Mouse (Mus musculus) hindbrain, embryonic 13.5 days (tissue): Measurements from ENCODE around the gene Pla2g3. TPM values are rescaled to one million over a fixed set of nuclear protein-coding genes. Genes with fewer than 3 reads are reported as not detected.

Experiments used
- ATAC-seq: fragments of 200-750 bp; cut with Nextera tagmentation; 2 replicates; pipeline ENCODE4 v1.8.0; 2017; ENCODE audit warnings: moderate TSS enrichment; ENCODE audit not compliant: low FRiP score
- H3K27ac ChIP-seq: fragments of 300-500 bp; sonication (generic); 2 replicates; pipeline ENCODE4 v1.5.1; 2015; ENCODE audit warnings: inconsistent platforms, mild to moderate bottlenecking, moderate library complexity
- H3K27me3 ChIP-seq: fragments of 300-500 bp; sonication (generic); 2 replicates; pipeline ENCODE4 v1.6.1; 2015; ENCODE audit warnings: mild to moderate bottlenecking, inconsistent platforms
- H3K36me3 ChIP-seq: fragments of 300-500 bp; sonication (generic); 2 replicates; pipeline ENCODE4 v1.6.1; 2015; ENCODE audit warnings: mild to moderate bottlenecking, inconsistent platforms
- H3K4me1 ChIP-seq: fragments of 300-500 bp; sonication (generic); replicated peaks from 2 replicates; pipeline ENCODE4 v1.6.1; 2015; ENCODE audit warnings: inconsistent platforms
- H3K4me2 ChIP-seq: fragments of 300-500 bp; sonication (generic); 2 replicates; pipeline ENCODE4 v1.6.1; 2015; ENCODE audit warnings: inconsistent platforms, mild to moderate bottlenecking, moderate library complexity
- H3K4me3 ChIP-seq: fragments of 300-500 bp; sonication (generic); 2 replicates; pipeline ENCODE4 v1.5.1; 2015; ENCODE audit warnings: mild to moderate bottlenecking, inconsistent platforms
- H3K9ac ChIP-seq: fragments of 300-500 bp; sonication (generic); 2 replicates; pipeline ENCODE4 v1.6.1; 2015; ENCODE audit warnings: mild to moderate bottlenecking, inconsistent platforms
- H3K9me3 ChIP-seq: fragments of 300-500 bp; sonication (generic); 2 replicates; pipeline ENCODE4 v1.6.1; 2016; ENCODE audit warnings: inconsistent platforms
- WGBS: fragments of 180-500 bp; shearing (Covaris S2); methylation state at CpG from one replicate; pipeline ENCODE4 v1.1.7; 2015; 5-methylcytosine and 5-hydroxymethylcytosine counted together
- polyA plus RNA-seq: library from polyadenylated mRNA; unstranded; fragments of >200 nt; fragmentation: Nextera tagmentation; extraction: Ambion mirVana; gene quantifications from 2 replicates; pipeline ENCODE4 v1.2.1, GENCODE M21; 2015

Pla2g3 gene
- polyA plus RNA-seq, 1 experiment from 2014 or later = 0.62 TPM

DNA sequence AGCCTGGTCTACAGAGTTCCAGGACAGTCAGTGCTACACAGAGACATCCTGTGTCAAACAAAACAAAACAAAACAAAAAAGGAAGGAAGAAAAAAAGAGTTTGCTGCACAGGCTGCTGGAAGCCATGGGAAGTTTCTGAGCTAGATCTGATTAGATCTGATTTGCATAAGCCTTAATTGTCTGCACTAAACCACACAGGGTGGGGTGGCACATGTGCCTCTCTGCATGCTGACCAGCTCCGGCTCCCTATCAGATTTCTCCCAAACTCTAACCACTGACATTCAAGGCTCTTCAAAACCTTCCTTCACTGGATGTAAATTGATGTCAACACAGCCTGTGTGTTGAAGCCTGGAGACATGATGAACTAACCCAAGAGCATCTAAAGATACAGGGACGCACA is 59.0 kb downstream of the Pla2g3 start:
- H3K36me3 ChIP-seq = no peaks in the 10 kb centered on the region
- no peak overlapping the region for H3K4me3 ChIP-seq
- H3K27me3 ChIP-seq = no peaks in the 10 kb centered on the region
- H3K9me3 ChIP-seq = no peaks in the 10 kb centered on the region
- WGBS = 85% methylated on average over 2 of the region's 2 CpGs
- H3K4me2 ChIP-seq = no peak overlapping the region
- no peak for ATAC-seq
- H3K4me1 ChIP-seq = peaks cover 7% of the 10 kb centered on the region; the same call in 1 of the 2 replicates
- no peak overlapping the region for H3K9ac ChIP-seq
- no peak overlapping the region for H3K27ac ChIP-seq

GRCm38 (mm10) chr11:3547969-3548368 is 59.9 kb downstream of the Pla2g3 start:
- no peak overlapping the region for H3K4me3 ChIP-seq
- H3K9ac ChIP-seq = no peak overlapping the region
- WGBS = 40% methylated on average over 6 of the region's 6 CpGs
- H3K9me3 ChIP-seq = no peaks in the 10 kb centered on the region
- H3K27me3 ChIP-seq = no peaks in the 10 kb centered on the region
- peaks cover 7% of the 10 kb centered on the region; the same call in 1 of the 2 replicates for H3K4me1 ChIP-seq
- no peak overlapping the region for H3K27ac ChIP-seq
- H3K4me2 ChIP-seq = no peak overlapping the region
- no peaks in the 10 kb centered on the region for H3K36me3 ChIP-seq
- no peak for ATAC-seq

GRCm38 (mm10) chr11:3548564-3549295 is 60.6 kb downstream of the Pla2g3 start:
- H3K36me3 ChIP-seq = no peaks in the 10 kb centered on the region
- H3K27me3 ChIP-seq = no peaks in the 10 kb centered on the region
- H3K4me3 ChIP-seq = no peak overlapping the region
- H3K4me2 ChIP-seq = no peak overlapping the region
- no peak overlapping the region for H3K9ac ChIP-seq
- no peak for ATAC-seq
- no peak overlapping the region for H3K27ac ChIP-seq
- WGBS = 69% methylated on average over 3 of the region's 3 CpGs
- H3K4me1 ChIP-seq = peaks cover 7% of the 10 kb centered on the region; the same call in 1 of the 2 replicates
- no peaks in the 10 kb centered on the region for H3K9me3 ChIP-seq

Other genes with a start within 250 kb of the Pla2g3 start
- 235 and 243 TPM in 2 replicates for gene Drg1, start 221.9 kb upstream of the Pla2g3 start, polyA plus RNA-seq
- 69.6 TPM in 2 replicates for gene Patz1, start 199.4 kb upstream of the Pla2g3 start, polyA plus RNA-seq
- 25.4 and 25.5 TPM in 2 replicates for gene Pik3ip1, start 157.9 kb upstream of the Pla2g3 start, polyA plus RNA-seq
- gene Limk2, start 79.1 kb upstream of the Pla2g3 start, polyA plus RNA-seq = 138 and 150 TPM in 2 replicates
- 42.9 and 43.7 TPM in 2 replicates for gene Rnf185, start 35.9 kb upstream of the Pla2g3 start, polyA plus RNA-seq
- gene Inpp5j, start 16.5 kb downstream of the Pla2g3 start, polyA plus RNA-seq = 3.3 and 4.1 TPM in 2 replicates
- 55.8 and 58.4 TPM in 2 replicates for gene Selenom, start 26.4 kb downstream of the Pla2g3 start, polyA plus RNA-seq
- 16.7 and 17.7 TPM in 2 replicates for gene Smtn, start 52.3 kb downstream of the Pla2g3 start, polyA plus RNA-seq
- 38.7 and 39.3 TPM in 2 replicates for gene Morc2a, start 160.9 kb downstream of the Pla2g3 start, polyA plus RNA-seq